Mouse (Mus musculus) kidney, adult 2 months (tissue): ENCODE data around the gene 1700014D04Rik. TPM values are rescaled to one million over a fixed set of nuclear protein-coding genes. Genes with fewer than 3 reads are reported as not detected.

Experiments
- DNase-seq: peaks from one replicate; pipeline ENCODE4 v3.0.0; 2021
- H3K27ac ChIP-seq: fragments of 200-500 bp; 2 replicates; pipeline ENCODE4 v1.5.1; 2012; ENCODE audit warnings: low read depth, low read length, control low read depth, inconsistent platforms; ENCODE audit not compliant: insufficient read depth
- H3K27me3 ChIP-seq: fragments of 200-500 bp; replicated peaks from 2 replicates; pipeline ENCODE4 v1.6.1; 2012; ENCODE audit warnings: mild to moderate bottlenecking, moderate library complexity, low read length, inconsistent platforms; ENCODE audit not compliant: control insufficient read depth, insufficient read depth
- H3K36me3 ChIP-seq: fragments of 200-500 bp; 2 replicates; pipeline ENCODE4 v1.6.1; 2012; ENCODE audit warnings: mild to moderate bottlenecking, moderate library complexity, low read length, inconsistent platforms; ENCODE audit not compliant: control insufficient read depth, insufficient read depth
- H3K4me1 ChIP-seq: fragments of 200-500 bp; 2 replicates; pipeline ENCODE4 v1.6.1; 2011; ENCODE audit warnings: low read length; ENCODE audit not compliant: control insufficient read depth, insufficient read depth
- H3K4me3 ChIP-seq: fragments of 200-500 bp; 2 replicates; pipeline ENCODE4 v1.5.1; 2011; ENCODE audit warnings: mild to moderate bottlenecking, low read depth, low read length, control low read depth; ENCODE audit not compliant: insufficient read depth
- CTCF ChIP-seq: fragments of 200-500 bp; conservative IDR thresholded peaks from 2 replicates; pipeline ENCODE4 v1.5.1; 2011; ENCODE audit warnings: low read depth, mild to moderate bottlenecking, control low read depth, low read length, moderate library complexity, mixed read lengths; ENCODE audit not compliant: insufficient read depth, insufficient read length
- POLR2A ChIP-seq: fragments of 200-500 bp; IDR thresholded peaks from one replicate; pipeline ENCODE4 v1.6.1; 2011; ENCODE audit warnings: low read depth, low read length, control low read depth
- WGBS: fragments of 180-500 bp; shearing (Covaris S2); methylation state at CpG from one replicate; pipeline ENCODE4 v1.1.7; 2018; 5-methylcytosine and 5-hydroxymethylcytosine counted together
- polyA plus RNA-seq: library from polyadenylated mRNA; depleted of rRNA; stranded (reverse); fragments of >200 nt; gene quantifications from 2 replicates; pipeline ENCODE4 v1.2.3, GENCODE M21; 2012

The 1700014D04Rik gene
- polyA plus RNA-seq, 1 experiment: 0.09 TPM

DNA sequence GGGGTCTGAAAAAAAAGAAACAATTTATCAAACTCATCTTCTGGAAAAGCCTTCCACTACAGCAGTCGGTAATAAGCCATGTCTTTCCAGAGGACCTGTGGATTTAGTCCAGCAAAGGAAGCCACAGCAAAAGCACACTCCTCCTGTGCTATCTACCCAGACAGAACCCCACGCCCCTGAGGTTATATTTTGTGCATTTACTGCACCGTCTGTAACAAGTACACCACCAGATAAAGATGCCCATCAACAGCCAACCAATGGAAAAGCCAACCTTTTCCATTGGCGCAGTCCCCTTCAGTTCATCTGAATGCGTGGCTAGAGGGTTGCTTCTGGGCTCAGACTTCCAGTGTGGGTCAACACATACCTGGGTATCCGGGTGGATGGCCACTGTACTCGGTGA is 16.2 kb upstream of the 1700014D04Rik start:
- TF ChIP-seq POLR2A: no peak
- no peak for TF ChIP-seq CTCF
- H3K4me1 ChIP-seq: peaks cover 16% of the 10 kb centered on the region
- H3K27ac ChIP-seq: no peak overlapping the region
- no peak for DNase-seq
- no peak overlapping the region for H3K4me3 ChIP-seq
- WGBS: 90% methylated on average over 7 of the region's 7 CpGs
- no peaks in the 10 kb centered on the region for H3K27me3 ChIP-seq
- peaks cover 2% of the 10 kb centered on the region; the same call in 1 of the 2 replicates for H3K36me3 ChIP-seq

DNA sequence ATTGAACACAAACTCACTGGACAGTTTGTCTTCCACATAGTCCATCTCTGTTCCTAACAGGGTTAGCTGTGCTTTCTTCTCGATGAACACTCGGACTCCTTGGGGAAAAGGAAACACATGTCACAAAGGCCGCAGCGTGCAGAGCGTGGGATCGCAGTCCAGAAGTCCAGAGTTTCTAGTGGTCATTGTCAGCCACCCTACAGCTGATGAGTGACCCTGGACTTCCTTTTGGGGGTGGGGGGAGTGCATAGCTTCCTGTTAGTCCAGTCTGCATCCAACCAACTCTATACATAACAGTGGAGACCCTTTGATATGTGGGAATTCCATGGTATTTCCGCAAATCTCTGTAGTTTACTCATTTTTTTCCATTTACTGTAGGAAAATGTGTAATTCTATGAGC is 10.4 kb upstream of the 1700014D04Rik start:
- peaks cover 8% of the 10 kb centered on the region for H3K36me3 ChIP-seq
- H3K4me1 ChIP-seq: no peaks in the 10 kb centered on the region

GRCm38 (mm10) chr13:59750310-59750709 is 3.8 kb upstream of the 1700014D04Rik start:
- TF ChIP-seq POLR2A: no peak
- no peak for TF ChIP-seq CTCF
- Histone ChIP-seq H3K4me3 (no peak overlapping the region), H3K4me1 (no peaks in the 10 kb centered on the region), H3K27ac (no peak overlapping the region), H3K27me3 (no peaks in the 10 kb centered on the region), H3K36me3 (0 out of 2 replicates have a peak, but pooled peaks cover 2% of the 10 kb centered on the region)
- no peak for DNase-seq
- 84% methylated on average over 12 of the region's 12 CpGs for WGBS

More for the DNA sequence above, 10.4 kb upstream of the 1700014D04Rik start:
- TF ChIP-seq CTCF (no peak), POLR2A (no peak)
- H3K4me3 ChIP-seq: no peak overlapping the region
- no peak for DNase-seq
- 79% methylated on average over 7 of the region's 7 CpGs for WGBS
- no peak overlapping the region for H3K27ac ChIP-seq
- H3K27me3 ChIP-seq: no peaks in the 10 kb centered on the region

DNA sequence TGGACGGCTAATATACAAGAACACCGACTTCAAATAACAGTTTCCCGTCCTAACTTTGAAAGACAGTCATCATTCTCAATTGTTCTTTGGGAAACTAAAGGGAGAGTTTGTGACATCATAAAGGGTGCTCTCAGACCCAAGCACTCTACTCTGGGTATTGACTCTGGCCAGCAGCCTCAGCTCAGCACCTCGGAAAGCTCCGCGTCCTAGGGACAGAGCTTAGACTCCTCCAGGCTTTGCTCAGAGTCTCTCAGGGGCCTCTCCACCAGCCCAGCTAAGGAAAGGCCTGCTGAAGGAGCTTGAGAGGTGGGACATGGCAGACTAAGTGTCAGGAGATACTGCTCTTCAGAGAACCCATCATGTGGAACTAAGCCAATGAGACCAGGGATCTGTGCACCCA is 388 bp downstream of the 1700014D04Rik start:
- Histone ChIP-seq H3K4me1 (no peaks in the 10 kb centered on the region), H3K4me3 (no peak overlapping the region), H3K27me3 (no peaks in the 10 kb centered on the region), H3K27ac (no peak overlapping the region), H3K36me3 (no peaks in the 10 kb centered on the region)
- no peak for DNase-seq
- TF ChIP-seq POLR2A (no peak), CTCF (no peak)
- WGBS: 73% methylated on average over 6 of the region's 6 CpGs

GRCm38 (mm10) chr13:59745462-59745861 is 1.1 kb downstream of the 1700014D04Rik start:
- 74% methylated on average over 6 of the region's 6 CpGs for WGBS
- Histone ChIP-seq H3K36me3 (no peaks in the 10 kb centered on the region), H3K4me3 (no peak overlapping the region), H3K27ac (no peak overlapping the region), H3K4me1 (no peaks in the 10 kb centered on the region), H3K27me3 (no peaks in the 10 kb centered on the region)
- TF ChIP-seq POLR2A (no peak), CTCF (no peak)
- DNase-seq: no peak

- WGBS: 71% methylated on average over 10 of the region's 10 CpGs
- TF ChIP-seq POLR2A (no peak), CTCF (no peak; the same call in 1 of the 2 replicates)
- no peaks in the 10 kb centered on the region for H3K36me3 ChIP-seq
- H3K4me1 ChIP-seq: no peaks in the 10 kb centered on the region
- no peak overlapping the region for H3K4me3 ChIP-seq
- no peak for DNase-seq
- no peak overlapping the region for H3K27ac ChIP-seq
- H3K27me3 ChIP-seq: no peaks in the 10 kb centered on the region
Measured at GRCm38 (mm10) chr13:59741697-59742096, 4.9 kb downstream of the 1700014D04Rik start.

GRCm38 (mm10) chr13:59741096-59741495 is 5.5 kb downstream of the 1700014D04Rik start:
- WGBS: 74% methylated on average over 11 of the region's 11 CpGs

DNA sequence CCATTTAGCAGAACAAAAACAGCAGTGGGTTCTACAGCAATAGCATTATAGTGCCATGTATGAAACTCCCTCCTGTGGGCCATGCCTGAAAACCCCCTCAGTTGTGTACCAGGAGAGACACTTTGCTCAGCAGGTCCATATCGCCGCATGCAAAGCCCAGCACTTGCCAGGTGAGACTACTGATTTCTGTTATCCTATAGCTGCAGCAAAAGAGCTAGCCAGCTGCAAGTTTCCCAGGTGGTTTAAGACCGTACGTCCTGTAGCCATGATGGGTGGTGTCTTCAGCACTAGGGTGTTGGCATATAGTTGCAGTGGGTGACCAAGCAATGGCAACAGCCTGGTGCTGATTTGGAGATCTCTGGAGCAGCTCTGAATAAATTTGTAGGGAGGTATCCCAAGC is 7.2 kb downstream of the 1700014D04Rik start:
- no peak for DNase-seq
- Histone ChIP-seq H3K4me1 (no peaks in the 10 kb centered on the region), H3K27me3 (no peaks in the 10 kb centered on the region), H3K27ac (no peak overlapping the region), H3K4me3 (no peak overlapping the region), H3K36me3 (no peaks in the 10 kb centered on the region)
- TF ChIP-seq CTCF (no peak), POLR2A (no peak)
- WGBS: 92% methylated on average over 4 of the region's 4 CpGs

More at GRCm38 (mm10) chr13:59741096-59741495, 5.5 kb downstream of the 1700014D04Rik start:
- Histone ChIP-seq H3K27ac (no peak overlapping the region), H3K27me3 (no peaks in the 10 kb centered on the region), H3K36me3 (no peaks in the 10 kb centered on the region), H3K4me3 (no peak overlapping the region), H3K4me1 (no peaks in the 10 kb centered on the region)
- DNase-seq: peak; percentile 20
- no peak for TF ChIP-seq CTCF
- TF ChIP-seq POLR2A: no peak
